Mouse (Mus musculus): ENCODE measurements around the gene D630003M21Rik.

DNA sequence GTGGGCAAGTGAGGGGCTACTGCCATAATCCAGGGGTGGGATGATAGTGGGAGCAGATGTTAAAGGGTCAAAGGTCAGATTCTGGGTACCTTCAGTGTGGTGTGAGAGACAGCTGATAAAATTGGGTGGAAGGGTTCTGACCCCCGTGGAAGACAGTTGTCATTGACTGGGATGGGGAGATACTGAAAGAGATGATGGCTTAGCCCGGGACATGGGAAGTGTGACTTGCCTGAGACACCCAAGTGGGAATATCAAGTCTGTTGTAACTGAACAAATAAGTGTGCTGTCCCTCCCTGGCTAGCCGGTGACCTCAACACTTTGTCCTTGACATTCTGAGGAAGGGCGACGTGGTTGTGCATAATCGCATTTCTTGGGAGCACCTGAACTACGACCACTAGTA is 59.3 kb downstream of the D630003M21Rik start:
- TF ChIP-seq POLR2A (IDR thresholded peaks at IDR 0.05; ENCODE audit: borderline replicate concordance, insufficient read depth, low read length), result no peak
- TF ChIP-seq CTCF (IDR thresholded peaks at IDR 0.05; ENCODE audit: borderline replicate concordance, insufficient read depth, low read depth, low read length), result no peak
